Mouse (Mus musculus) hindbrain, embryonic 11.5 days (tissue): ENCODE measurements around the gene Ctdnep1. TPM values are rescaled to one million over a fixed set of nuclear protein-coding genes. Genes with fewer than 3 reads are reported as not detected.

Source experiments
- ATAC-seq: fragments of 200-750 bp; cut with Nextera tagmentation; 2 replicates; pipeline ENCODE4 v1.8.0; 2017; ENCODE audit warnings: mild to moderate bottlenecking, moderate TSS enrichment, moderate library complexity; ENCODE audit not compliant: low FRiP score
- DNase-seq: peaks from one replicate; pipeline ENCODE4 v3.0.0-alpha.2; 2015; ENCODE audit warnings: low spot score
- H3K27ac ChIP-seq: fragments of 300-500 bp; sonication (generic); 2 replicates; pipeline ENCODE4 v1.5.1; 2014; ENCODE audit warnings: mild to moderate bottlenecking, low read depth, low read length
- H3K27me3 ChIP-seq: fragments of 300-500 bp; sonication (generic); 2 replicates; pipeline ENCODE4 v1.6.1; 2014; ENCODE audit warnings: mild to moderate bottlenecking, low read length, moderate library complexity, mixed read lengths; ENCODE audit not compliant: control insufficient read depth, insufficient read depth
- H3K36me3 ChIP-seq: fragments of 300-500 bp; sonication (generic); 2 replicates; pipeline ENCODE4 v1.6.1; 2014; ENCODE audit warnings: mild to moderate bottlenecking, low read length, moderate library complexity, mixed read lengths; ENCODE audit not compliant: control insufficient read depth, insufficient read depth
- H3K4me1 ChIP-seq: fragments of 300-500 bp; sonication (generic); replicated peaks from 2 replicates; pipeline ENCODE4 v1.6.1; 2014; ENCODE audit warnings: low read length, mixed read lengths; ENCODE audit not compliant: control insufficient read depth, insufficient read depth
- H3K4me2 ChIP-seq: fragments of 300-500 bp; sonication (generic); replicated peaks from 2 replicates; pipeline ENCODE4 v1.6.1; 2014; ENCODE audit warnings: mild to moderate bottlenecking, low read depth, low read length
- H3K4me3 ChIP-seq: fragments of 300-500 bp; sonication (generic); 2 replicates; pipeline ENCODE4 v1.5.1; 2014; ENCODE audit warnings: low read depth, low read length
- H3K9ac ChIP-seq: fragments of 300-500 bp; sonication (generic); 2 replicates; pipeline ENCODE4 v1.6.1; 2014; ENCODE audit warnings: low read depth, low read length
- H3K9me3 ChIP-seq: fragments of 300-500 bp; sonication (generic); 2 replicates; pipeline ENCODE4 v1.6.1; 2016; ENCODE audit warnings: low read length; ENCODE audit not compliant: control insufficient read depth
- whole genome bisulfite sequencing: fragments of 180-500 bp; shearing (Covaris S2); extraction: QIAGEN DNeasy Blood & Tissue Kit; methylation state at CpG from one replicate; pipeline ENCODE4 v1.1.7; 2014; 5-methylcytosine and 5-hydroxymethylcytosine counted together
- polyA plus RNA-seq: library from polyadenylated mRNA; unstranded; fragments of >200 nt; fragmentation: Nextera tagmentation; extraction: Ambion mirVana; gene quantifications from 2 replicates; pipeline ENCODE4 v1.2.1, GENCODE M21; 2014

Ctdnep1 gene
- polyA plus RNA-seq, 1 experiment from 2014 or later: 26.8 TPM

GRCm38 (mm10) chr11:69982877-69983276 lies 1.9 kb downstream of the Ctdnep1 start:
- DNase-seq: no peak
- Histone ChIP-seq H3K4me1 (peaks cover 11% of the 10 kb centered on the region), H3K36me3 (0 out of 2 replicates have a peak, but pooled peaks cover 3% of the 10 kb centered on the region), H3K4me2 (peak overlapping the region; percentile 77), H3K4me3 (peak overlapping the region; percentile 94), H3K9me3 (no peaks in the 10 kb centered on the region), H3K27me3 (no peaks in the 10 kb centered on the region), H3K27ac (no peak overlapping the region), H3K9ac (peak overlapping the region; percentile 4; the same call in 1 of the 2 replicates)
- 34% methylated on average over 5 of the region's 5 CpGs for WGBS
- ATAC-seq: no peak

- no peak for DNase-seq
- Histone ChIP-seq H3K9me3 (no peaks in the 10 kb centered on the region), H3K27ac (no peak overlapping the region), H3K27me3 (no peaks in the 10 kb centered on the region), H3K9ac (no peak overlapping the region), H3K4me2 (no peak overlapping the region), H3K4me3 (no peak overlapping the region), H3K36me3 (0 out of 2 replicates have a peak, but pooled peaks cover 3% of the 10 kb centered on the region), H3K4me1 (peaks cover 11% of the 10 kb centered on the region)
- 88% methylated on average over 4 of the region's 4 CpGs for WGBS
- no peak for ATAC-seq
These were observed 2.4 kb downstream of the Ctdnep1 start for GRCm38 (mm10) chr11:69983377-69983776.

DNA sequence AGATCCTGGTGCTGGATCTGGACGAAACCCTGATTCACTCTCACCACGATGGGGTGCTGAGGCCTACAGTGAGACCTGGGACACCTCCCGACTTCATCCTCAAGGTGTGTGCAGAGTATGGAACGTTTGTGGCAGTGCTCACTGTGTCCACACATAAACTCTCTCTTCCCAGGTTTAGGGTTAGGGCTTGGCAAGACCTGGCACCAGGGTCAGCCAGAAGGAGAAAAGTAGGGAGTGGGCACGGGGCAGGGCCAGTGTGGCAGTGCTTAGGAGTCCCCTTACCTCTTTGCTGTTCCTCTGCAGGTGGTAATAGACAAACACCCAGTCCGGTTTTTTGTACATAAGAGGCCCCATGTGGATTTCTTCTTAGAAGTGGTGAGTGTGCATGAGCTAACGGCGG lies 3.5 kb downstream of the Ctdnep1 start:
- Histone ChIP-seq H3K4me2 (no peak overlapping the region), H3K9ac (no peak overlapping the region), H3K4me3 (no peak overlapping the region), H3K27me3 (no peaks in the 10 kb centered on the region), H3K36me3 (peaks cover 9% of the 10 kb centered on the region; the same call in 1 of the 2 replicates), H3K27ac (no peak overlapping the region), H3K4me1 (peaks cover 11% of the 10 kb centered on the region), H3K9me3 (no peaks in the 10 kb centered on the region)
- WGBS: 91% methylated on average over 8 of the region's 8 CpGs
- DNase-seq: no peak
- ATAC-seq: no peak

- Histone ChIP-seq H3K9me3 (no peaks in the 10 kb centered on the region), H3K36me3 (peaks cover 9% of the 10 kb centered on the region; the same call in 1 of the 2 replicates), H3K27me3 (no peaks in the 10 kb centered on the region), H3K27ac (no peak overlapping the region), H3K4me2 (no peak overlapping the region), H3K9ac (no peak overlapping the region), H3K4me3 (no peak overlapping the region), H3K4me1 (peaks cover 8% of the 10 kb centered on the region)
- ATAC-seq (no peak), DNase-seq (no peak)
- WGBS: 91% methylated on average over 8 of the region's 8 CpGs
These were observed 9.0 kb downstream of the Ctdnep1 start for GRCm38 (mm10) chr11:69989949-69990348.

- peaks cover 9% of the 10 kb centered on the region; the same call in 1 of the 2 replicates for H3K36me3 ChIP-seq
- DNase-seq: peak; percentile 95
- under 1% methylated on average over 40 of the region's 40 CpGs for WGBS
These were observed 10.1 kb downstream of the Ctdnep1 start, which contains the start of gene Gabarap for GRCm38 (mm10) chr11:69990850-69991691. Gabarap (plus strand) TSS chr11:69991143.

DNA sequence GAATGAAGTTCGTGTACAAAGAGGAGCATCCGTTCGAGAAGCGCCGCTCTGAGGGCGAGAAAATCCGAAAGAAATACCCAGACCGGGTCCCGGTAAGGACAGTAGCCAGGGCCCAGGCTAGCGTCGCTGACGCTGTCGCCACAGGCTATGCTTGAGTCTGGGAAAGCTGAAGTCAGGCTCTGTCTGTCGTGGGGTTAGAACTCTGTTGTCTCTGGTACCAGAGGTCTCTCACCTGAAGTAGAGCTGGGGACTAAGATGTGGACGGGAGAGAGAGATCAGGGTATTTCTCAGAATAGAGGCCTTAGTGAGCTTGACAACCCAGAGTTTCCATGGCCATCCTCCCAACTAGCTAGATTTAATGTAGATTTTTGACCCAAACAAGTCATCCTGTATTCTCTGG lies 10.8 kb downstream of the Ctdnep1 start:
- H3K4me1 ChIP-seq: peaks cover 8% of the 10 kb centered on the region
- peak overlapping the region; percentile 65 for H3K4me3 ChIP-seq
- H3K4me2 ChIP-seq: peak overlapping the region; percentile 75
- peaks cover 7% of the 10 kb centered on the region; the same call in 1 of the 2 replicates for H3K36me3 ChIP-seq
- DNase-seq (no peak), ATAC-seq (0 out of 2 replicates have a peak, but pooled peaks have one; percentile 18)
- peak overlapping the region; percentile 85 for H3K9ac ChIP-seq
- WGBS: under 1% methylated on average over 15 of the region's 15 CpGs
- H3K27ac ChIP-seq: peak overlapping the region; percentile 80
- H3K9me3 ChIP-seq: no peaks in the 10 kb centered on the region
- H3K27me3 ChIP-seq: no peaks in the 10 kb centered on the region

More at GRCm38 (mm10) chr11:69990850-69991691, 10.1 kb downstream of the Ctdnep1 start, which contains the start of gene Gabarap:
- Histone ChIP-seq H3K9ac (peak within 1 kb of the TSS; percentile 85), H3K4me3 (peak within 1 kb of the TSS; percentile 65), H3K9me3 (no peaks in the 10 kb centered on the region), H3K4me1 (peaks cover 8% of the 10 kb centered on the region), H3K4me2 (peak within 1 kb of the TSS; percentile 75), H3K27me3 (no peaks in the 10 kb centered on the region), H3K27ac (peak within 1 kb of the TSS; percentile 80)
- ATAC-seq: peak; percentile 70

DNA sequence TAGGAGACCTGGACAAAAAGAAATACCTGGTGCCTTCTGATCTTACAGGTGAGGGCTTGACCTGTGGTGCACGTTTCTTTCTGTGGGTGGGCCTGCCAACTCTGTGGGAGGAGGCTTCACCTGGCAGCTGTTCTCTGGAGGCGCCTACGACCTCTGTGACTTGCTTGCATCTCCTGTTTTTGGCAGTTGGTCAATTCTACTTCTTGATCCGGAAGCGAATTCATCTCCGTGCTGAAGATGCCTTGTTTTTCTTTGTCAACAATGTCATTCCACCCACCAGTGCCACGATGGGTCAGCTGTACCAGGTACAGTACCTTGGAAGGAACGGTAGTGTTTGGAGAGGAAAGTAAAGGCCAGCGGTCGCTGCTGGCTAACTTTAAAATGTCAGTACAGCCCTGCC lies 11.4 kb downstream of the Ctdnep1 start:
- DNase-seq (no peak), ATAC-seq (no peak)
- 92% methylated on average over 10 of the region's 10 CpGs for WGBS
- Histone ChIP-seq H3K4me1 (peaks cover 8% of the 10 kb centered on the region), H3K27me3 (no peaks in the 10 kb centered on the region), H3K36me3 (peaks cover 7% of the 10 kb centered on the region; the same call in 1 of the 2 replicates), H3K9ac (no peak overlapping the region), H3K4me3 (peak overlapping the region; percentile 65), H3K4me2 (peak overlapping the region; percentile 75), H3K27ac (no peak overlapping the region), H3K9me3 (no peaks in the 10 kb centered on the region)

GRCm38 (mm10) chr11:69992932-69993331 lies 12.0 kb downstream of the Ctdnep1 start:
- Histone ChIP-seq H3K4me3 (peak overlapping the region; percentile 65; the same call in 1 of the 2 replicates), H3K9me3 (no peaks in the 10 kb centered on the region), H3K4me2 (peak overlapping the region; percentile 75; the same call in 1 of the 2 replicates), H3K36me3 (peaks cover 7% of the 10 kb centered on the region; the same call in 1 of the 2 replicates), H3K27ac (no peak overlapping the region), H3K27me3 (no peaks in the 10 kb centered on the region), H3K4me1 (peaks cover 12% of the 10 kb centered on the region), H3K9ac (no peak overlapping the region)
- ATAC-seq (no peak), DNase-seq (no peak)
- WGBS: 92% methylated on average over 3 of the region's 3 CpGs
